Mouse (Mus musculus) spleen, adult 18-20 months (tissue): Measurements from ENCODE around the gene Ugt2b1.
"Not testable (repeated sequence)": the region's sequence is repeated elsewhere in the genome, so short reads cannot be mapped to it uniquely, and the experiment has no call there.

Experiments
- DNase-seq, 2 experiments: peaks; one replicate each; pipeline ENCODE4 v3.0.0; 2022; ENCODE audit warnings: mixed read lengths in 2 of 2

The Ugt2b1 gene

GRCm38 (mm10) chr5:86926426-86926825, at the start of gene Ugt2b1:
Ugt2b1 (minus strand) TSS chr5:86926530.
- no peak for DNase-seq

- not testable (repeated sequence) for DNase-seq
Measured at GRCm38 (mm10) chr5:86967271-86967670, 40.9 kb upstream of the Ugt2b1 start.

GRCm38 (mm10) chr5:86962849-86963248, 36.5 kb upstream of the Ugt2b1 start:
- DNase-seq, result not testable (repeated sequence)

GRCm38 (mm10) chr5:86961587-86962358, 35.4 kb upstream of the Ugt2b1 start:
- DNase-seq, result no peak

GRCm38 (mm10) chr5:86960504-86960903, 34.2 kb upstream of the Ugt2b1 start:
- DNase-seq, result no peak

- DNase-seq, result no peak
Measured at GRCm38 (mm10) chr5:86942111-86942510, 15.8 kb upstream of the Ugt2b1 start.

- no peak for DNase-seq
Measured at GRCm38 (mm10) chr5:86920661-86921233, 5.6 kb downstream of the Ugt2b1 start.

- no peak for DNase-seq
Measured at GRCm38 (mm10) chr5:86911357-86912099, 14.8 kb downstream of the Ugt2b1 start.

GRCm38 (mm10) chr5:86910770-86911169, 15.6 kb downstream of the Ugt2b1 start:
- no peak for DNase-seq

GRCm38 (mm10) chr5:86906758-86907157, 19.6 kb downstream of the Ugt2b1 start, which contains the start of gene Ugt2b34:
Ugt2b34 (minus strand) TSS chr5:86906937.
- no peak for DNase-seq

- DNase-seq, result no peak
Measured at GRCm38 (mm10) chr5:86889933-86890332, 36.4 kb downstream of the Ugt2b1 start.

GRCm38 (mm10) chr5:86888420-86888819, 37.9 kb downstream of the Ugt2b1 start:
- DNase-seq, result no peak

- no peak for DNase-seq
Measured at GRCm38 (mm10) chr5:86887081-86887480, 39.2 kb downstream of the Ugt2b1 start.

GRCm38 (mm10) chr5:86886620-86887019, 39.7 kb downstream of the Ugt2b1 start:
- DNase-seq, result no peak

- no peak for DNase-seq
Measured at GRCm38 (mm10) chr5:86871877-86872276, 54.5 kb downstream of the Ugt2b1 start.
